Mouse (Mus musculus) hindbrain, embryonic 11.5 days (tissue): Measurements from ENCODE around the gene Ep400. TPM values are rescaled to one million over a fixed set of nuclear protein-coding genes. Genes with fewer than 3 reads are reported as not detected.
"Not testable (repeated sequence)": the region's sequence is repeated elsewhere in the genome, so short reads cannot be mapped to it uniquely, and the experiment has no call there.

ENCODE experiments used
- ATAC-seq: fragments of 200-750 bp; cut with Nextera tagmentation; 2 replicates; pipeline ENCODE4 v1.8.0; 2017; ENCODE audit warnings: mild to moderate bottlenecking, moderate TSS enrichment, moderate library complexity; ENCODE audit not compliant: low FRiP score
- DNase-seq: peaks from one replicate; pipeline ENCODE4 v3.0.0-alpha.2; 2015; ENCODE audit warnings: low spot score
- H3K27ac ChIP-seq: fragments of 300-500 bp; sonication (generic); 2 replicates; pipeline ENCODE4 v1.5.1; 2014; ENCODE audit warnings: mild to moderate bottlenecking, low read depth, low read length
- H3K27me3 ChIP-seq: fragments of 300-500 bp; sonication (generic); 2 replicates; pipeline ENCODE4 v1.6.1; 2014; ENCODE audit warnings: mild to moderate bottlenecking, low read length, moderate library complexity, mixed read lengths; ENCODE audit not compliant: control insufficient read depth, insufficient read depth
- H3K36me3 ChIP-seq: fragments of 300-500 bp; sonication (generic); 2 replicates; pipeline ENCODE4 v1.6.1; 2014; ENCODE audit warnings: mild to moderate bottlenecking, low read length, moderate library complexity, mixed read lengths; ENCODE audit not compliant: control insufficient read depth, insufficient read depth
- H3K4me1 ChIP-seq: fragments of 300-500 bp; sonication (generic); replicated peaks from 2 replicates; pipeline ENCODE4 v1.6.1; 2014; ENCODE audit warnings: low read length, mixed read lengths; ENCODE audit not compliant: control insufficient read depth, insufficient read depth
- H3K4me2 ChIP-seq: fragments of 300-500 bp; sonication (generic); replicated peaks from 2 replicates; pipeline ENCODE4 v1.6.1; 2014; ENCODE audit warnings: mild to moderate bottlenecking, low read depth, low read length
- H3K4me3 ChIP-seq: fragments of 300-500 bp; sonication (generic); 2 replicates; pipeline ENCODE4 v1.5.1; 2014; ENCODE audit warnings: low read depth, low read length
- H3K9ac ChIP-seq: fragments of 300-500 bp; sonication (generic); 2 replicates; pipeline ENCODE4 v1.6.1; 2014; ENCODE audit warnings: low read depth, low read length
- H3K9me3 ChIP-seq: fragments of 300-500 bp; sonication (generic); 2 replicates; pipeline ENCODE4 v1.6.1; 2016; ENCODE audit warnings: low read length; ENCODE audit not compliant: control insufficient read depth
- WGBS: fragments of 180-500 bp; shearing (Covaris S2); extraction: QIAGEN DNeasy Blood & Tissue Kit; methylation state at CpG from one replicate; pipeline ENCODE4 v1.1.7; 2014; 5-methylcytosine and 5-hydroxymethylcytosine counted together
- polyA plus RNA-seq: library from polyadenylated mRNA; unstranded; fragments of >200 nt; fragmentation: Nextera tagmentation; extraction: Ambion mirVana; gene quantifications from 2 replicates; pipeline ENCODE4 v1.2.1, GENCODE M21; 2014

The Ep400 gene
- polyA plus RNA-seq, 1 experiment from 2014 or later = 49.7 TPM

DNA sequence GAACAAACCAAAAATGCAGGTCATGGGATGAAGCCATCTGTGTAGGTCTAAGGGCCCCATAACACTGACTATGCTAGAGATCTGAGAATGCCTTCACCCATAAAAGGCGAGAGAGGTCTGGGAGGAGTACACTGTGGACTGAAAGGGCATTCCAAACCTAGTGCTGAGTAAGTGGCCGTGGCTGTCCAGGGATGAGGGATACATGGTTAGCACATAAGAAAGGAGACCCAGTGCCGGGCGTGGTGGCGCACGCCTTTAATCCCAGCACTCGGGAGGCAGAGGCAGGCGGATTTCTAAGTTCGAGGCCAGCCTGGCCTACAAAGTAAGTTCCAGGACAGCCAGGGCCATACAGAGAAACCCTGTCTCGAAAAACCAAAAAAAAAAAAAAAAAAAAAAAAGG lies 2.4 kb upstream of the Ep400 start:
- 93% methylated on average over 10 of the region's 10 CpGs for whole genome bisulfite sequencing
- ATAC-seq = not testable (repeated sequence)

DNA sequence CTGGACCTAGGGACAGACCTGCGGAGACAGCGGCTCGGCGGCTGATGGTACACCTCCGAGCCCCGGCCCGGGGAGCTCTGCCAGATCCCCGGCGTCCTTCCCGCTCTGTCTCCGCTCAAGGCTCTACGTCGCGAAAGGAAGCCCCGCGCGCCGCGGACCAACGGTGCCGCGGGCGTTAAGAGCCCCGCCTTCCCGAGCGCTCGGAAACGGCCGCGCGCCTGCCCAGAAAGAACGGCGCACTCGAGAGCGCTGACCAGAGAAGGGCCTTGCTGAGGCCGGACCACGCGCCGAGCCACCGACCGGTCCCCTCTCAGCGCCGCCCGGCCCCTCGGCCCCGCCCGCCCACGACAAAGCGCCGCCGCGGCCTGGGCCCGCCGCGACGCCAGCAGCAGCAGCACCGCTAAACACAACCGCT lies 479 bp downstream of the Ep400 start:
- peak overlapping the region; percentile 92 for H3K9ac ChIP-seq
- peak overlapping the region; percentile 94 for H3K4me3 ChIP-seq
- peaks cover 6% of the 10 kb centered on the region for H3K36me3 ChIP-seq
- peak overlapping the region; percentile 94 for H3K27ac ChIP-seq
- ATAC-seq (peak; percentile 70), DNase-seq (no peak)
- H3K27me3 ChIP-seq = no peaks in the 10 kb centered on the region
- H3K4me1 ChIP-seq = peaks cover 6% of the 10 kb centered on the region; the same call in 1 of the 2 replicates
- 0% methylated on average over 49 of the region's 58 CpGs for WGBS
- peak overlapping the region; percentile 44 for H3K4me2 ChIP-seq
- no peaks in the 10 kb centered on the region for H3K9me3 ChIP-seq

More for the DNA sequence above, 2.4 kb upstream of the Ep400 start:
- not testable (repeated sequence) for H3K4me2 ChIP-seq, H3K9ac ChIP-seq, H3K4me1 ChIP-seq, H3K27me3 ChIP-seq, DNase-seq, H3K9me3 ChIP-seq, H3K4me3 ChIP-seq, H3K27ac ChIP-seq, H3K36me3 ChIP-seq

DNA sequence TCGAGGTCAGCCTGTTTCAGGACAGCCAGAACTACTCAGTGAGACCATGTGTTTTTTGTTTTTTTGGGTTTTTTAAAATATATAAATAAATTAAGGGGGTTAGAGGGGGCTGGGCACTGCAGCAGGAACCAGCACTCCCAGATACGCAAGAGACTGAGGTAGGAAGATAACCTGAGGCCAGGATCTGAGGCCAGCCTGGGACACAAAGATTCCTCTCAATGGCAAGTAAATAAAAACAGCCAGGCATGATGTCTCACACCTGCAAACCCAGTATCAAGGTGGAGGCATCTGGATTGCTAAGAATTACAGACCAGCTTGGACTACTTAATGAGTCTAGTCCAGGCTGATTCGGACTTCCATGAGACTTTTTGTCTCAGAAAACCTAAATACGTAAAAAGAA lies 1.2 kb downstream of the Ep400 start:
- Histone ChIP-seq H3K9me3 (no peaks in the 10 kb centered on the region), H3K27ac (no peak overlapping the region), H3K4me2 (peak overlapping the region; percentile 44), H3K9ac (peak overlapping the region; percentile 92), H3K4me1 (peaks cover 6% of the 10 kb centered on the region; the same call in 1 of the 2 replicates), H3K36me3 (0 out of 2 replicates have a peak, but pooled peaks cover 2% of the 10 kb centered on the region), H3K27me3 (no peaks in the 10 kb centered on the region), H3K4me3 (peak overlapping the region; percentile 94)
- DNase-seq (no peak), ATAC-seq (no peak)
- WGBS = 63% methylated on average over 4 of the region's 4 CpGs

DNA sequence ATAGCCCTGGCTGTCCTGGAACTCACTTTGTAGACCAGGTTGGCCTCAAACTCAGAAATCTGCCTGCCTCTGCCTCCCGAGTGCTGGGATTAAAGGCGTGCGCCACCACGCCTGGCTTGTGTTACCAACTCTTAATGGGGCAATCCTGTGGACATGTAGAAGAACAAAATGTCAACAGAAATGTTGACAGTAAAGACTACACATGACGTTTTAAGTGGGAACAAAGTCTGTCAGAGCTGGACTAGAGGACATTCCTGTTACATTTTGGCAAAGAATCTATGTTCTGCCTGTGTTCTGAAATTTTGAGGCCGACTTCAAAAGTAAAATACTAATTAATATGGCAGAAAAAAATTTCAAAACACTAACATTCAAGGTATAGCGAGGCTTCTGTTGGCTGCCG lies 6.6 kb downstream of the Ep400 start:
- Histone ChIP-seq H3K4me1 (0 out of 2 replicates have a peak, but pooled peaks cover 2% of the 10 kb centered on the region), H3K4me2 (no peak overlapping the region), H3K9ac (no peak overlapping the region), H3K27me3 (no peaks in the 10 kb centered on the region), H3K9me3 (no peaks in the 10 kb centered on the region), H3K4me3 (no peak overlapping the region), H3K27ac (no peak overlapping the region), H3K36me3 (no peaks in the 10 kb centered on the region)
- no peak for DNase-seq
- 98% methylated on average over 8 of the region's 8 CpGs for WGBS
- ATAC-seq = no peak

DNA sequence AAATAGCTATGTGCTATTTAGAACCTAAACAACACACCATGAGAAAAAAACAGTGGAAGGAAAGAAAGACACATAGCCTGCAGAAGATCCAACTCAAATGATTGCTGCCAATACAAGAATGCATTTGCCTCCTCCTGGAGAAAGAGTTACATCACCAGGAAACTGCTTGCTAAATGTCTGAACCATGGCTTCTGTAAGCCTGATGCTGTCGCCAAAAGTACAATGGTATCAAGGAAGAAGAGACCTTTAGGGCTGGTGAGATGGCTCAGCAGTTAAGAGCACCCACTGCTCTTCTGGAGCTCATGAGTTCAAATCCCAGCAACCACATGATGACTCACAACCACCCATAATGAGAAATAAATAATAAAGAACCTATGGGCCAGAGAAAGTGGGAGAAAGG lies 25.5 kb downstream of the Ep400 start:
- no peak for DNase-seq
- Histone ChIP-seq H3K36me3 (0 out of 2 replicates have a peak, but pooled peaks cover 2% of the 10 kb centered on the region), H3K9me3 (no peaks in the 10 kb centered on the region), H3K4me2 (no peak overlapping the region), H3K9ac (no peak overlapping the region), H3K4me3 (no peak overlapping the region), H3K27me3 (no peaks in the 10 kb centered on the region), H3K27ac (no peak overlapping the region), H3K4me1 (no peaks in the 10 kb centered on the region)
- 88% methylated on average over 1 of the region's 1 CpGs for WGBS
- no peak for ATAC-seq

DNA sequence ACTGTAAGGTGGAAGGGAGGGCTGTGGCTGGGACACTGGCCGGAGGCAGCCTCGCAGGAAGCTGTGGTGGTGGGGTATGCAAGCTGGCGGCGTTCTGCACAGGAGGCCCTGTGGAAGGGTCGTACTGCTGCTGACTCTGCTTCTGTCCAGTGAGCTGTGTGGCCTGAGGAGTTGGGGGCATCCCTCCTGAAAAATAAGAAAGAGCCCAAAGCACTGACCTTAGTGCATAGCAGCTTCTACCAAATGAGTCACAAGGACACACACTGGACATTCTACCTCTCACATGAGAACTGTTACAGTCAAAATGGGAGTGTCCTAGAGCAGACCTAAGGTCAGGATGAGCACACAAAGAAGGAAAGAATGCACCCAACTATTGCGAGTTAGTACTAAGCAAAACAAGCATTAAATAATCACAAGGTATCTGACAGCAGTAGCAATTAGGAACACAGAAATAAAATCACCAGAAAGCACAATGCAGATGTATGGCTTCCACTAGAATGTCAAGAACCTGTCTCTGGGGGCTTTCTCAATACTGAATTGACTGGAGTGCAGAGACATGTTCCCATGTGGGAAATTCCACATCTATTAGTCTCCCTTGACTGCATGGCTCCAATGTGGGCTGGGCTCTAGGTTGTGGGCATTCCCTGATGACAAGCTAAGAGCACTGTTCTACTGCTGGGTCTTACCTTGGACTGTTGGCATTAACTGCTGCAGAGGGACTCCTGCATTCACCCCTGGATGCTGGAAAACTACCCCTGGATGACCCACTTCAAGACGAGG lies 30.8 kb downstream of the Ep400 start:
- DNase-seq (no peak), ATAC-seq (no peak)
- Histone ChIP-seq H3K4me2 (no peak overlapping the region), H3K9me3 (no peaks in the 10 kb centered on the region), H3K36me3 (peaks cover 8% of the 10 kb centered on the region; the same call in 1 of the 2 replicates), H3K4me3 (no peak overlapping the region), H3K4me1 (no peaks in the 10 kb centered on the region), H3K27me3 (no peaks in the 10 kb centered on the region), H3K9ac (no peak overlapping the region), H3K27ac (no peak overlapping the region)
- WGBS = 96% methylated on average over 7 of the region's 7 CpGs

DNA sequence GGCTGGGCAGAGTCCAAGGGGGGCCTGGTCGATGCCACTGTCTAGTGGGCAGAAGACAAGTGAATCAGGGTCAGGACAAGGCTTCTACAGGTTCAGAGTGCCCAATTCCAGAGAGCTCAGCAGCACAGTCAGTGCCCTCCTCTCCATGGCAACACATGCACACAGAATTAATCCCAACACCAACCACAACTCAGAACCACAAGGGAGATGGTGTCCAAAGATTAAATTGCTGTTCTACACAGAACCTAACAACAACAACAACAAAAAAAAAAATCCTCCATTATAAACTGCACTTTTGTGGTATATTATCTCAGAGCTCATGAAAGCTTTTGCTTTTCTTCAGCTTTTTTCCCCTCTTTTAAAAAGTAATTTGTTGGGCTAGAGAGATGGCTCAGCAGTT lies 34.9 kb downstream of the Ep400 start:
- whole genome bisulfite sequencing = 92% methylated on average over 1 of the region's 1 CpGs
- Histone ChIP-seq H3K4me1 (no peaks in the 10 kb centered on the region), H3K9ac (no peak overlapping the region), H3K36me3 (peaks cover 15% of the 10 kb centered on the region; the same call in 1 of the 2 replicates), H3K27ac (no peak overlapping the region), H3K9me3 (no peaks in the 10 kb centered on the region), H3K4me3 (no peak overlapping the region), H3K4me2 (no peak overlapping the region), H3K27me3 (no peaks in the 10 kb centered on the region)
- DNase-seq (no peak), ATAC-seq (no peak)

DNA sequence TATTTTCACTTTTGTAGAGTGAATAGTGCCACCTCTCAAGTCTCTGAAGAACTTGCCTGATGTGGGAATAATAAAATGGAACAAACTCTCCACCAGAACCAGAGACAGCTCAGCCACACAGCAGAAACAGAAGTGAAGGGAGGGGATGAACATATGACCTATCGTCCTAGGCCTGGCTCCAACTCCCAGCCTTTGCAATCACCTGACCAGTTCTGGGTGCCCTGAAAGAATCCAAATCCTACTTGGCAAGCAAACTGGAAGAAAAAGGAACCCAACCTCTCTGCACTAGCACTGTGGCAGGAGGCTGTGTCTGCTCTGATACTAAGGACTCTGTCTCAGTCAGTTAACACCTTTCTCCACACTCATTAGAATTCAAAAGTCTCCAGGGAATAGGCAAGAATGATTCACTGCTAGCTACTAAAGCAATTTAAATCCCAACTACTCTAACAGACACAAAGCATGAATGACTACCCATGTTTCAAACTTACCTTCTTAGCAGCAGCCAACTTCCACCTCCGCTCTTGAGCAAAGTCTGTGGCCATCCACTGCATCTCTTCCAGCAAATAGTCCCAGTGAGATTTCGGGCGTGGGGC lies 37.2 kb downstream of the Ep400 start:
- no peak for DNase-seq
- 94% methylated on average over 4 of the region's 4 CpGs for WGBS
- Histone ChIP-seq H3K27ac (no peak overlapping the region), H3K4me3 (no peak overlapping the region), H3K4me2 (no peak overlapping the region), H3K9me3 (no peaks in the 10 kb centered on the region), H3K27me3 (no peaks in the 10 kb centered on the region), H3K36me3 (peaks cover 13% of the 10 kb centered on the region; the same call in 1 of the 2 replicates), H3K4me1 (no peaks in the 10 kb centered on the region), H3K9ac (no peak overlapping the region)
- ATAC-seq = no peak

DNA sequence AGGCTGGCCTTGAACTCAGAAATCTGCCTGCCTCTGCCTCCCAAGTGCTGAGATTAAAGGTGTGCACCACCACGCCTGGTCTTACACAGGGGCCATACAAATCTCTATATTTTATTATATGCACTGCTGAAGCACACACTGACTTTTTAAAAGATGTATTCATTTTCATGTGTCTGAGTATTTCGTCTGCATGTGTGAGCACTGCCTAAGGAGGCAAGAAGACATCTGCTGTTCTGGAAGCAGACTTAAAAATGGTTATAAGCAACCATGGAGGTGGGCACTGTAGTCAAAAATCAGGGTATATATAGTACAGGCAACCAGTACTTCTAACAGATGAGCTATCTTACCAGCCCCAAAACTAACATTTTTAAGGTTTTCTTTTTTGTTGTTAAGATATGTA lies 39.3 kb downstream of the Ep400 start:
- WGBS = 84% methylated on average over 2 of the region's 2 CpGs
- H3K9ac ChIP-seq = no peak overlapping the region
- ATAC-seq (no peak), DNase-seq (no peak)
- H3K27me3 ChIP-seq = no peaks in the 10 kb centered on the region
- 0 out of 2 replicates have a peak, but pooled peaks cover 9% of the 10 kb centered on the region for H3K36me3 ChIP-seq
- no peaks in the 10 kb centered on the region for H3K4me1 ChIP-seq
- H3K9me3 ChIP-seq = no peaks in the 10 kb centered on the region
- no peak overlapping the region for H3K27ac ChIP-seq
- H3K4me3 ChIP-seq = no peak overlapping the region
- no peak overlapping the region for H3K4me2 ChIP-seq
